Mouse (Mus musculus) testis, adult 2 months (tissue): Measurements from ENCODE around the gene Mrtfa.

ENCODE experiments used
- CTCF ChIP-seq: fragments of 200-500 bp; IDR thresholded peaks from 2 replicates; pipeline ENCODE4 v1.5.1; 2012; ENCODE audit warnings: low read depth, mild to moderate bottlenecking, inconsistent platforms, low read length, moderate library complexity; ENCODE audit not compliant: control insufficient read depth, insufficient read depth, insufficient replicate concordance
- POLR2A ChIP-seq: fragments of 200-500 bp; IDR thresholded peaks from 2 replicates; pipeline ENCODE4 v1.6.1; 2012; ENCODE audit warnings: low read depth, mild to moderate bottlenecking, inconsistent platforms, low read length, moderate library complexity; ENCODE audit not compliant: control insufficient read depth

- TF ChIP-seq CTCF: no peak
- no peak for TF ChIP-seq POLR2A
Measured at GRCm38 (mm10) chr15:81074543-81074942, 116.0 kb downstream of the Mrtfa start.
